Mouse (Mus musculus): ENCODE results near the gene Crtac1. TPM values are rescaled to one million over a fixed set of nuclear protein-coding genes. Genes with fewer than 3 reads are reported as not detected.
A peak's percentile ranks its signal among the peaks of the same experiment; 100 is the strongest.

The Crtac1 gene
- polyA plus RNA-seq, 1 experiment from 2014 or later, result 0.69 TPM

DNA sequence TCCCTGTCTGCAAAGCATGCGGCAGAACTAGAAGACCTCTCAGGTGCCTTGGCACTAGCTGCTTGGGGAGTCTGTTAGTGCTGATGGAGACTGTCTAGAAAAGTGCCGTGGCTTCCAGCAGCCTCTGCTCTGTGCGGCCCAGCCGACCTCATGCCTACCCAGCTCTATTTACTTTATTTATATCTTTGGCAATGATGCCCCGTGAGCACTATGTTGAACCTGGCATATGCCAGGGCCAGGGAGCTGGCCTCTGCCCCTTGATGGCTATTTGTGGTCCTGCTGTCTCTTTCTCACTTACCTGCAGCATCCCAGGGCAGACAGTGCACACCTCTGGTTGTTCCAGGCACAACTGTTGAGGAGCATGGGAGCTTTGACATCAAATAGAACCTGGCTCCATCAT lies 153.1 kb downstream of the Crtac1 start:
- 73% methylated on average over 5 of the region's 5 CpGs for WGBS
- H3K4me1 ChIP-seq (replicated peaks), result no peaks in the 10 kb centered on the region; the same call in 1 of the 2 replicates
- H3K36me3 ChIP-seq, result no peaks in the 10 kb centered on the region
- no peak overlapping the region for H3K27ac ChIP-seq
- H3K4me3 ChIP-seq, result no peak overlapping the region
- H3K4me2 ChIP-seq, result no peak overlapping the region
- no peaks in the 10 kb centered on the region for H3K9me3 ChIP-seq (replicated peaks)
- no peak overlapping the region for H3K9ac ChIP-seq
- ATAC-seq (replicated peaks; ENCODE audit: insufficient number of reproducible peaks, insufficient read depth, low FRiP score, low read depth), result no peak
- peaks cover 8% of the 10 kb centered on the region for H3K27me3 ChIP-seq

DNA sequence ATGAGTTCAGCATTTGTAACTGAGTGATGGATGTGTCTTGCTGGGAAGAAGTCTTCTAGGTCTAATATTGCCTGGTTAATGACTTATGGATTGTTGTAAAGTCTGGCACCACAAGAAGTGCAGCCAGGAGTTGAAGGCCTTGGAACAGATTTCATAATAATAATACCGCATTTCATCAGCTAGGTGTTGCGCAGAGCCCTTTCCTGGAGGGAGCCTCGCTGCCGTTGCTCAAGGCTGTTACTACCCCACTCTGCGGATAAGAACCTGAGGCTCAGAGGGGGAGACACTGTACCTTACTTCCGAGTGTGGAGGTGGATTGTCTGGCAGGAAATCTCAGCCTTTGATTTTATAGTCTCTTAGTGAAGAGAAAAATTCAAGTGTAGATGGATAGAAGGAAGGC lies 154.3 kb downstream of the Crtac1 start:
- Histone ChIP-seq H3K27me3 (peaks cover 15% of the 10 kb centered on the region), H3K4me3 (no peak overlapping the region), H3K9ac (no peak overlapping the region), H3K4me1 (replicated peaks) (no peaks in the 10 kb centered on the region; the same call in 1 of the 2 replicates), H3K36me3 (no peaks in the 10 kb centered on the region), H3K4me2 (no peak overlapping the region), H3K27ac (no peak overlapping the region), H3K9me3 (replicated peaks) (no peaks in the 10 kb centered on the region)
- no peak for ATAC-seq (replicated peaks; ENCODE audit: insufficient number of reproducible peaks, insufficient read depth, low FRiP score, low read depth)
- WGBS, result 78% methylated on average over 6 of the region's 6 CpGs

DNA sequence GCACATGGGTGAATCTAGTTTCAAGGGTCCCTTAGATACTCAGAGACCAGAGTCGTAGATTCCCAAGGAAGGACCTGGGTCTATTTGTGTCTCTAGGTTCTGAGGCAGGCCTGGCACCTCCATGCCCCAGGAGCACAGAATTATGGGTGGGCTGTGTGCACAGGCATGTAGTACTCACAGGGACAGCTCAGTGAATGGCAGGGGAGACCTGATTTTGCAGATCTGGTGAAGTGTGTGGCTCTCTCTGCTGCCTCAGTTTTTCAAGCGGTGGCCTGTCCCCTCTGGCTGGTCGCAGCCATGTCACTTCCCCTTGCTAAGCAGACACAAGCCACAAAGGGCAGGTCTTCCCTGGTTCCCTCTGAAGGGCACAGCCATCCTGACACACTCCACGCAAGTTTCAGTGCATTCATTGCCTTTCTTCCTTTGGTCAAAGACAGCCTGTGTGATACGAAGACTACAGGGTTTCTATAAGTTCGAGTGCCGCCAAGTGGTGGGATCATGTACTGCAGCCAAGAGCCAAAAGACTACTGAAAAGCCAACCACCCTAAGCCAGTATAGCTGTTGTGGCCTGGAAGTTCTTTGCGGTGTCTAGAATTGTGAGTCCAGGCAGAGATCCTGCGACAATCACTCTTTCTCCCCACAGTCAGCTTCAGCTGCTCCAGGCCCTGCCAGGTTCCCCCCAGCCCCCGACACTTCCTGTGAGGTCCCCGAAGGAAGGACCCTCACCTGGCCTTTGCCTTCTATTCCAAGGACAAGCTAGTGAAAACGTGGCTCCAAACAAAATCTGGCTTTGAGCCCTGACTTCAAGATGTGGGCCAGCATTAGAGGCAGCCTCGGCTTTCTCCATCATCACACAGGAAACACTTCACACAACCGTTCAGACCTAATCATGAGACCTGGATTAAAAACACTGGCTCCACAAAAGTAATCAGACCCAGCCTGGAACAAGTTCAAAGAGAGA lies 159.3 kb downstream of the Crtac1 start:
- Histone ChIP-seq H3K9me3 (replicated peaks) (no peaks in the 10 kb centered on the region), H3K27ac (no peak overlapping the region), H3K27me3 (peaks cover 34% of the 10 kb centered on the region), H3K4me2 (no peak overlapping the region), H3K4me1 (replicated peaks) (peaks cover 3% of the 10 kb centered on the region; the same call in 1 of the 2 replicates), H3K9ac (0 out of 2 replicates have a peak overlapping the region, but pooled peaks have one; percentile 6), H3K4me3 (no peak overlapping the region), H3K36me3 (no peaks in the 10 kb centered on the region)
- 39% methylated on average over 14 of the region's 14 CpGs for WGBS
- ATAC-seq (replicated peaks; ENCODE audit: insufficient number of reproducible peaks, insufficient read depth, low FRiP score, low read depth), result no peak

DNA sequence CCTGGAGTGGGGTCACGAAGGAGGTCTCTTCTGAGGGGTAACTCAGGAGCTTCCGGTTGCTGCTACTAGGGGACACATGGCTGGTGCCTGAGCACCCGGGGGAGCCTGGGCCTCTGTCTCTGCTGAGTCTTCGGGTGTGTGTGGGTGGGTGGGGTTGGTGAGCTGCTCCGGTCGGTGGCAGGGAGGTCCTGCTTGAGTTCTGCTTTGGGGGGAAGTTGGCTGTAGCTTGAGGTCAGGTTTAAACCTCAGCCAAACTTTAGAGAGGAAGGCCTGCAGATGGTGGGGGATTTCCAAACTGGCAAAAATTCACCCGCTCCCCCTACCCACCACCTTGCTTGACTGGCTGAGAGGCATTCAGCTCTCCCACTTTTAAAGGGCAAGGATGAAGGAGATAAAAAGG lies 160.4 kb downstream of the Crtac1 start:
- no peaks in the 10 kb centered on the region for H3K9me3 ChIP-seq (replicated peaks)
- no peak overlapping the region for H3K4me3 ChIP-seq
- WGBS, result 71% methylated on average over 7 of the region's 7 CpGs
- H3K27ac ChIP-seq, result no peak overlapping the region
- H3K27me3 ChIP-seq, result peaks cover 39% of the 10 kb centered on the region
- H3K4me1 ChIP-seq (replicated peaks), result peaks cover 3% of the 10 kb centered on the region; the same call in 1 of the 2 replicates
- ATAC-seq (replicated peaks; ENCODE audit: insufficient number of reproducible peaks, insufficient read depth, low FRiP score, low read depth), result no peak
- H3K9ac ChIP-seq, result no peak overlapping the region
- no peak overlapping the region for H3K4me2 ChIP-seq
- no peaks in the 10 kb centered on the region for H3K36me3 ChIP-seq

DNA sequence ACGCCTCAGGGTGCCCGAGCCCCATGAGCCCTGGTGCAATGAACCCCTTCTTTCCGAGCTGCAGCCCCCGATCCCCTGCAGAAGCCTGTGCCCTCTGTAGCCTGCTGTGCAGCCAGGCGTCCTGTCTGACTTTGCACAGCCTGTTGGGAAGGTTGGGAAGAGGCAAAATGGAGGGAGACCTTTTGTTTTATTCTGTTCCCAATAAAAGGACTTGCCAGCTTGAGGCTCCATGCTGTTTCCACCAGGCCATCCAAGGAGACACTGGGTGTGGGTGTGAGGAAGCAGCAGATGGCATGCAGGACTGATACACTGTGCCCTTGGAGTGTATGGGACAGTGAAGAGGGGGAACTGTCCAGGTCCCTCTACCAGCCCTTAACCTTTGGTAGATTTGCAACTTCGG lies 161.5 kb downstream of the Crtac1 start:
- no peaks in the 10 kb centered on the region for H3K36me3 ChIP-seq
- 51% methylated on average over 6 of the region's 6 CpGs for WGBS

DNA sequence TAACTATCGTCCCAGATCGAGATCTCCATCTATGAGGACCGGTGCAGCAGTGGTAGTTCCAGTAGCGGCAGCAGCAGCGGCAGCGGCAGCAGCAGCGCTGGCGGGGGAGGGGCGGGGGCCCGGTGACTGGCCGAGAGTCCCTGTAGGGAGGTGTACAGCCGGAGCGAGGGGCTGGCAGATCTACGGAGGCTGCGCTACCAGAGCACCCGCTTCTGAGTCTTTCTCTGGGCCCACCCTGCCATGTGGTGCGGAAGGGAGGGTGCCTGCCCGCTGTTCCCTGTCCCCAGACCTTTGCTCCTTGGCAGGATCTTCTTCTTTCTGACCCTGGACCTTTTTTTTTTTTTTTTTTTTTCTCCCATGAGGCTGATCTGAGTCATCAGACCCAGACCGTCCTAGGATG lies 163.2 kb downstream of the Crtac1 start:
- Histone ChIP-seq H3K4me2 (peak overlapping the region; percentile 54), H3K27me3 (peaks cover 39% of the 10 kb centered on the region), H3K4me3 (peak overlapping the region; percentile 13; the same call in 1 of the 2 replicates), H3K9ac (peak overlapping the region; percentile 38; the same call in 1 of the 2 replicates), H3K4me1 (replicated peaks) (peaks cover 3% of the 10 kb centered on the region; the same call in 1 of the 2 replicates), H3K9me3 (replicated peaks) (no peaks in the 10 kb centered on the region), H3K36me3 (no peaks in the 10 kb centered on the region), H3K27ac (no peak overlapping the region)
- no peak for ATAC-seq (replicated peaks; ENCODE audit: insufficient number of reproducible peaks, insufficient read depth, low FRiP score, low read depth)
- WGBS, result 1% methylated on average over 19 of the region's 19 CpGs

More for the DNA sequence above, 161.5 kb downstream of the Crtac1 start:
- Histone ChIP-seq H3K9ac (no peak overlapping the region), H3K9me3 (replicated peaks) (no peaks in the 10 kb centered on the region), H3K4me3 (no peak overlapping the region), H3K27ac (no peak overlapping the region), H3K4me2 (no peak overlapping the region), H3K4me1 (replicated peaks) (peaks cover 3% of the 10 kb centered on the region; the same call in 1 of the 2 replicates), H3K27me3 (peaks cover 39% of the 10 kb centered on the region)
- no peak for ATAC-seq (replicated peaks; ENCODE audit: insufficient number of reproducible peaks, insufficient read depth, low FRiP score, low read depth)

DNA sequence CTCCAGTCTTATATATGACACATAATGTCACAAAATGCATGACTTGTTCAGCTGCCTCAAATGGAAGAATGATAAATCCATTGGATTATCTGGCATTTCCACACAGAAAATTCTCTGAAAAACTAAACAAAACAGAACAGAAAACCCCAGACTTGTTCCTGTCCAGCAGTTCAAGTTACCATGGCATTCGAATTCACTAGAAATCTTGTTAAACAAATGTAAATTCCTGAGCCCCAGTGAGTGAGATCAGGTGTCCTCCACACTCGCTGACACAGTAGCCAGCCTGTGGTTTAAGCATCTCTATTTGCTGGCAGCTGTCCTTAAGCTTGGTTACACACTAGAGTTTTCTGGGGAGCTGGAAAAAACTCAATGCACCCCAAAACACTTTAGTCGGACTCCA lies 168.1 kb downstream of the Crtac1 start:
- H3K4me1 ChIP-seq (replicated peaks), result peaks cover 3% of the 10 kb centered on the region; the same call in 1 of the 2 replicates
- H3K4me3 ChIP-seq, result no peak overlapping the region
- H3K27me3 ChIP-seq, result peaks cover 23% of the 10 kb centered on the region
- H3K9me3 ChIP-seq (replicated peaks), result no peaks in the 10 kb centered on the region
- no peak overlapping the region for H3K4me2 ChIP-seq
- H3K27ac ChIP-seq, result no peak overlapping the region
- H3K9ac ChIP-seq, result no peak overlapping the region
- WGBS, result 50% methylated on average over 3 of the region's 3 CpGs
- no peak for ATAC-seq (replicated peaks; ENCODE audit: insufficient number of reproducible peaks, insufficient read depth, low FRiP score, low read depth)
- no peaks in the 10 kb centered on the region for H3K36me3 ChIP-seq

DNA sequence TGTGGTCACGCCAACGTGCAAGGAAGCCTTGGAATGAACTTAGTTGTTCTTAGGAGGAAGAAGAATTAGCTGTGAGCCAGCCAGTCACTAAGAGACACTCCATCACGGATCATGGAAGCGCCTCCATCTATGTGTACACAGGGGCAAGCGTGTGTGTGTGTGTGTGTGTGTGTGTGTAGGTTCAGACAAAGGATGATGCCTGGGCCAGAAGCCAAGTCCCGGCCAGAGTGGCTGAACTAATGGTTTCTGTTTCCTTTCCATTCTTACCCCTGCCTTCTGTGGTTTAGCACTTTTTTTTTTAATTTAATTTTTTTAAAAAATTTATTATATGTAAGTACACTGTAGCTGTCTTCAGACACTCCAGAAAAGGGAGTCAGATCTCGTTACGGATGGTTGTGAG lies 171.1 kb downstream of the Crtac1 start:
- no peak overlapping the region for H3K9ac ChIP-seq
- H3K27me3 ChIP-seq, result peaks cover 12% of the 10 kb centered on the region
- no peaks in the 10 kb centered on the region for H3K36me3 ChIP-seq
- no peak overlapping the region for H3K4me2 ChIP-seq
- ATAC-seq (replicated peaks; ENCODE audit: insufficient number of reproducible peaks, insufficient read depth, low FRiP score, low read depth), result no peak
- WGBS, result 69% methylated on average over 8 of the region's 8 CpGs
- no peak overlapping the region for H3K4me3 ChIP-seq
- H3K9me3 ChIP-seq (replicated peaks), result no peaks in the 10 kb centered on the region
- H3K4me1 ChIP-seq (replicated peaks), result peaks cover 3% of the 10 kb centered on the region
- H3K27ac ChIP-seq, result no peak overlapping the region

DNA sequence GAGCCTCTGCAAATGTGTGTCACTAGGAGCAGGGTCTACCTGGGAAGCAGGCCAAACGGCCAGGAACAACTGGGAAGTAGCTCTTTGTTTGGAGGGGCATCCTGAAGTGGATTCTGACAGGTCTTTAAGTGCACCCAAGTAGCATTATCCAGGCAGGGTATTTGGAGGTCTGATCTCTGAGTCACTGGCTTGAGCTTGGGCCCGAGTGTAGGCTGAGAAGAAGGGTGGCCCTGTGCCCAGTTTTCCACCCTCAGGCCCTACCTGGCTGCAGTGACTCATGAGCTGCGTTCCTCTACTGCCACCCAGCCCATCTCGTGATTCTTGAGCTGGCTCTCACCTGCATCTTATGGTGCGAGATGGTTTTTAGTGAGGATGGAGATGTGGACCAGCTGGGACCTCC lies 173.0 kb downstream of the Crtac1 start:
- H3K9ac ChIP-seq, result no peak overlapping the region
- 59% methylated on average over 5 of the region's 5 CpGs for WGBS
- ATAC-seq (replicated peaks; ENCODE audit: insufficient number of reproducible peaks, insufficient read depth, low FRiP score, low read depth), result no peak

DNA sequence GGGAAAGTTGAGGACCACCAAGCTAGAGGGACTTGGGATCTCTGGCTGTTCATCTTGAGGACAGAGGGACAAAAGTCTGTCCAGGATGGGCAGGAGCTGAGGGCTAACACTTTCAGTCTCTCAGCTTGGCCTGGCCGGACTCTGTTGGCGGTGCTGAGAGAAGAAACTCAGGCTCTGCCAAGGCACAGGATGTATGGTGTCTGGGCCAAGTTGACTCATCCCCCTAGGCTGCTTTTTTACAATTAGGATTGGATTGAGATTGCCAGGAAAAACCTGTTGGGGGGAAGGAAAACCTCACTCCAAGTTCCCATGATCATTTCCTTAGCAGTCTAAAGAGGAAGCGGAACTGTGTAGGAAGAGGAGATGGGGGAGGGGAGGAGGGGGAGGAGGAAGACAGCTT lies 173.6 kb downstream of the Crtac1 start:
- no peak overlapping the region for H3K9ac ChIP-seq
- peaks cover 5% of the 10 kb centered on the region for H3K4me1 ChIP-seq (replicated peaks)
- H3K9me3 ChIP-seq (replicated peaks), result no peaks in the 10 kb centered on the region
- no peak overlapping the region for H3K4me3 ChIP-seq
- no peaks in the 10 kb centered on the region for H3K36me3 ChIP-seq
- no peak for ATAC-seq (replicated peaks; ENCODE audit: insufficient number of reproducible peaks, insufficient read depth, low FRiP score, low read depth)
- no peak overlapping the region for H3K27ac ChIP-seq
- peaks cover 34% of the 10 kb centered on the region for H3K27me3 ChIP-seq
- H3K4me2 ChIP-seq, result no peak overlapping the region
- WGBS, result 74% methylated on average over 3 of the region's 3 CpGs

More for the DNA sequence above, 173.0 kb downstream of the Crtac1 start:
- peaks cover 30% of the 10 kb centered on the region for H3K27me3 ChIP-seq
- no peaks in the 10 kb centered on the region for H3K9me3 ChIP-seq (replicated peaks)
- no peak overlapping the region for H3K4me2 ChIP-seq
- no peak overlapping the region for H3K4me3 ChIP-seq
- no peaks in the 10 kb centered on the region for H3K36me3 ChIP-seq
- H3K27ac ChIP-seq, result no peak overlapping the region
- peaks cover 5% of the 10 kb centered on the region for H3K4me1 ChIP-seq (replicated peaks)

DNA sequence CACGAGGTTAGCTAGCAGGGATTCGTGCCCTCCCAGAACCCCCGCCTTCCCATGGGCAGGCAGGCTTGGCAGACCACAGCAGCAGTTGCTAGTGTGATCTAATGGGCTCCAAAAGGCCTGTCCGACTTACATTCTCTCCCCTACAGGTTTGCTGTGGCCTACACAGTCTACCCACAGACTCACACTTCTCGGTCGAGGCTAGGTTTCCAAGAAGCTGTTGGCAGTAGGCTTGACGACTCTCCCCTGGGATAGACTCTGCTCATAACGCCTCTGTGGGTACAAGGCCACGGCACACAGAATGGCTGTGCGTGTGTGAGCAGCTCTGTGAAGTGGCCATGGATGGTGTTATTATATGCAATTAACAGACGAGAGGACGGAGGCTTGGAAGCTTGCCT lies 174.3 kb downstream of the Crtac1 start:
- Histone ChIP-seq H3K9ac (no peak overlapping the region), H3K36me3 (no peaks in the 10 kb centered on the region), H3K9me3 (replicated peaks) (no peaks in the 10 kb centered on the region), H3K27ac (no peak overlapping the region), H3K4me1 (replicated peaks) (peaks cover 5% of the 10 kb centered on the region), H3K4me2 (no peak overlapping the region), H3K27me3 (peaks cover 34% of the 10 kb centered on the region), H3K4me3 (no peak overlapping the region)
- no peak for ATAC-seq (replicated peaks; ENCODE audit: insufficient number of reproducible peaks, insufficient read depth, low FRiP score, low read depth)
- WGBS, result 77% methylated on average over 12 of the region's 12 CpGs

All from heart, embryonic 15.5 days (tissue).